Mouse (Mus musculus) liver, embryonic 16.5 days (tissue): ENCODE data around the gene Tgm1. TPM values are rescaled to one million over a fixed set of nuclear protein-coding genes. Genes with fewer than 3 reads are reported as not detected.

Source experiments
- ATAC-seq: fragments of 200-750 bp; cut with Nextera tagmentation; 2 replicates; pipeline ENCODE4 v1.8.0; 2017; ENCODE audit warnings: low read depth, mild to moderate bottlenecking, moderate number of reproducible peaks, moderate library complexity
- H3K27ac ChIP-seq: fragments of 300-500 bp; sonication (generic); 2 replicates; pipeline ENCODE4 v1.5.1; 2014; ENCODE audit warnings: mild to moderate bottlenecking, low read length
- H3K27me3 ChIP-seq: fragments of 300-500 bp; sonication (generic); 2 replicates; pipeline ENCODE4 v1.6.1; 2014; ENCODE audit warnings: low read depth, low read length, mixed read lengths; ENCODE audit not compliant: control insufficient read depth, insufficient read depth
- H3K36me3 ChIP-seq: fragments of 300-500 bp; sonication (generic); 2 replicates; pipeline ENCODE4 v1.6.1; 2014; ENCODE audit warnings: mild to moderate bottlenecking; ENCODE audit not compliant: control insufficient read depth, insufficient read depth
- H3K4me1 ChIP-seq: fragments of 300-500 bp; sonication (generic); 2 replicates; pipeline ENCODE4 v1.6.1; 2014; ENCODE audit warnings: low read depth, low read length, mixed read lengths; ENCODE audit not compliant: control insufficient read depth
- H3K4me2 ChIP-seq: fragments of 300-500 bp; sonication (generic); 2 replicates; pipeline ENCODE4 v1.6.1; 2014; ENCODE audit warnings: low read depth, low read length, mixed read lengths
- H3K4me3 ChIP-seq: fragments of 300-500 bp; sonication (generic); 2 replicates; pipeline ENCODE4 v1.5.1; 2014; ENCODE audit warnings: low read depth, mild to moderate bottlenecking, low read length
- H3K9ac ChIP-seq: fragments of 300-500 bp; sonication (generic); 2 replicates; pipeline ENCODE4 v1.6.1; 2014; ENCODE audit warnings: low read depth, low read length
- H3K9me3 ChIP-seq: fragments of 300-500 bp; sonication (generic); replicated peaks from 2 replicates; pipeline ENCODE4 v1.6.1; 2016; ENCODE audit warnings: low read length; ENCODE audit not compliant: control insufficient read depth
- WGBS: fragments of 180-500 bp; shearing (Covaris S2); extraction: QIAGEN DNeasy Blood & Tissue Kit; methylation state at CpG from one replicate; pipeline ENCODE4 v1.1.7; 2014; ENCODE audit not compliant: insufficient replicate concordance; 5-methylcytosine and 5-hydroxymethylcytosine counted together
- polyA plus RNA-seq: library from polyadenylated mRNA; unstranded; fragments of >200 nt; fragmentation: Nextera tagmentation; extraction: Ambion mirVana; gene quantifications from 2 replicates; pipeline ENCODE4 v1.2.1, GENCODE M21; 2015

Tgm1 gene
- polyA plus RNA-seq, 1 experiment from 2014 or later: 3.1 TPM

GRCm38 (mm10) chr14:55706051-55706600 is 7.6 kb downstream of the Tgm1 start:
- Histone ChIP-seq H3K36me3 (no peaks in the 10 kb centered on the region), H3K9me3 (no peaks in the 10 kb centered on the region), H3K4me1 (peaks cover 7% of the 10 kb centered on the region), H3K4me2 (no peak overlapping the region), H3K9ac (no peak overlapping the region), H3K27ac (no peak overlapping the region), H3K27me3 (no peaks in the 10 kb centered on the region), H3K4me3 (no peak overlapping the region)
- no peak for ATAC-seq
- WGBS: 47% methylated on average over 8 of the region's 8 CpGs

- H3K4me3 ChIP-seq: no peak overlapping the region
- no peaks in the 10 kb centered on the region for H3K36me3 ChIP-seq
- H3K4me2 ChIP-seq: no peak overlapping the region
- WGBS: 69% methylated on average over 6 of the region's 6 CpGs
- H3K9ac ChIP-seq: no peak overlapping the region
- H3K9me3 ChIP-seq: no peaks in the 10 kb centered on the region
- peaks cover 7% of the 10 kb centered on the region for H3K4me1 ChIP-seq
- no peaks in the 10 kb centered on the region for H3K27me3 ChIP-seq
- H3K27ac ChIP-seq: no peak overlapping the region
- no peak for ATAC-seq
Measured at GRCm38 (mm10) chr14:55702761-55703160, 11.0 kb downstream of the Tgm1 start.

GRCm38 (mm10) chr14:55701131-55701530 is 12.6 kb downstream of the Tgm1 start:
- Histone ChIP-seq H3K36me3 (no peaks in the 10 kb centered on the region), H3K4me2 (no peak overlapping the region), H3K9me3 (no peaks in the 10 kb centered on the region), H3K4me1 (no peaks in the 10 kb centered on the region; the same call in 1 of the 2 replicates), H3K27me3 (no peaks in the 10 kb centered on the region), H3K27ac (no peak overlapping the region), H3K9ac (no peak overlapping the region), H3K4me3 (no peak overlapping the region)
- ATAC-seq: no peak
- 59% methylated on average over 9 of the region's 9 CpGs for WGBS

DNA sequence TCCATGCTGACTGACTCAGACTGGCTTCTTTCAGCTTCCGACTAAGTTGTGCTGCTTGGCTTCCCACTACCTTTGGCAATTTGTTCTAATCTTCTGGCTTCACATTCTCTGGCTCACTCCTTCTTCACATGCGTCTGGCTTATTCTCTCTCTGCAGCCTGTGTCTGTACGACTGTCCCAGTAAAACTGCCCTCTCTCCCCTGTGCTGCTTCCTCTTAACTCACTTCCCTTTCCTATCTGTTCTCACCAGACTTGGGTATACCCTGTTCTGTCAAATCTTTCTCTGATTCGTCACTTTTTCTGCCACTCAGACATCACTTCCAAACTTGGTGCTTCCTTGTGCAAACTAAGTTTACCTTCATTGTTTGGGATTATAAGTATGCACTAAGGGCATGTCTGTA is 16.5 kb downstream of the Tgm1 start:
- ATAC-seq: no peak
- Histone ChIP-seq H3K36me3 (no peaks in the 10 kb centered on the region), H3K9ac (no peak overlapping the region), H3K4me1 (no peaks in the 10 kb centered on the region), H3K4me2 (no peak overlapping the region), H3K9me3 (no peaks in the 10 kb centered on the region), H3K27me3 (no peaks in the 10 kb centered on the region), H3K4me3 (no peak overlapping the region), H3K27ac (no peak overlapping the region)
- WGBS: 42% methylated on average over 4 of the region's 4 CpGs

DNA sequence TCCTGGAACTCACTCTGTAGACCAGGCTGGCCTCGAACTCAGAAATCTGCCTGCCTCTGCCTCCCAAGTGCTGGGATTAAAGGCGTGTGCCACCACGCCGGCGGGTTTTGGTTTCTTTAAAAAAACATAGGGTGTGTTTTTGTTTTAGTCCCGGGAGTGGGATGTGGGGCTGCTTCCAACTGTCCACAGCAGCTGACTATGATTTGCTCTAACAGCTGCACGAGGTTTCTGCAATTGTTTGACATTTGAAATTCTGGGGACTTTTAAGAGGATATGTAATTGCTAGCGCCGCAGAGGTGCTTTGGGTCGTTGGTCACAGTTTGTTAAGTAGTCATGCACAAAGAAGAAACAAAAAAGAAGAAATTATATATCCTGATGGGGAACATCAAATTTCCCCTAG is 24.3 kb downstream of the Tgm1 start:
- Histone ChIP-seq H3K9ac (no peak overlapping the region), H3K36me3 (no peaks in the 10 kb centered on the region), H3K27ac (no peak overlapping the region), H3K27me3 (no peaks in the 10 kb centered on the region), H3K4me1 (no peaks in the 10 kb centered on the region), H3K4me3 (no peak overlapping the region), H3K9me3 (no peaks in the 10 kb centered on the region), H3K4me2 (no peak overlapping the region)
- 68% methylated on average over 10 of the region's 10 CpGs for WGBS
- no peak for ATAC-seq

DNA sequence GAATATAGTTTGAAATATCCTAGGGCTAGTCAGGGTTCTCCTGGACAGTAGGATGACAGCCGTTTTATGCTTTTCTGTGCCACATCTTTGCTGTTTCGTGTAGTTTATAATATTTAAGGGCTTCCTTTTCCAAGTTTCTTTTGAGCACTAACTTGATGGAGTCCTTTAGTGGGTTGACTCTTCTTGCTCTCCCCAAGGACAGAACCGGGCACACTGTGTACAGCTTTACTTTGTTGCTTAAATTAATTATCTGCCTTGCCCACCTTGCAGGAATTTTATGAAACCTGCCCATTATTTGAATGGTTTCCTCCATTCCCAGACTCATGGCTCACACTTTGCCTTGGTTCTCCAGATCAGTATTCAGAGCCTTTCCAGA is 31.6 kb downstream of the Tgm1 start:
- Histone ChIP-seq H3K4me1 (peaks cover 13% of the 10 kb centered on the region), H3K9ac (peak overlapping the region; percentile 82), H3K36me3 (peaks cover 30% of the 10 kb centered on the region), H3K27ac (peak overlapping the region; percentile 95), H3K4me2 (peak overlapping the region; percentile 83), H3K27me3 (no peaks in the 10 kb centered on the region), H3K4me3 (peak overlapping the region; percentile 74), H3K9me3 (no peaks in the 10 kb centered on the region)
- no peak for ATAC-seq
- 11% methylated on average over 3 of the region's 3 CpGs for WGBS

DNA sequence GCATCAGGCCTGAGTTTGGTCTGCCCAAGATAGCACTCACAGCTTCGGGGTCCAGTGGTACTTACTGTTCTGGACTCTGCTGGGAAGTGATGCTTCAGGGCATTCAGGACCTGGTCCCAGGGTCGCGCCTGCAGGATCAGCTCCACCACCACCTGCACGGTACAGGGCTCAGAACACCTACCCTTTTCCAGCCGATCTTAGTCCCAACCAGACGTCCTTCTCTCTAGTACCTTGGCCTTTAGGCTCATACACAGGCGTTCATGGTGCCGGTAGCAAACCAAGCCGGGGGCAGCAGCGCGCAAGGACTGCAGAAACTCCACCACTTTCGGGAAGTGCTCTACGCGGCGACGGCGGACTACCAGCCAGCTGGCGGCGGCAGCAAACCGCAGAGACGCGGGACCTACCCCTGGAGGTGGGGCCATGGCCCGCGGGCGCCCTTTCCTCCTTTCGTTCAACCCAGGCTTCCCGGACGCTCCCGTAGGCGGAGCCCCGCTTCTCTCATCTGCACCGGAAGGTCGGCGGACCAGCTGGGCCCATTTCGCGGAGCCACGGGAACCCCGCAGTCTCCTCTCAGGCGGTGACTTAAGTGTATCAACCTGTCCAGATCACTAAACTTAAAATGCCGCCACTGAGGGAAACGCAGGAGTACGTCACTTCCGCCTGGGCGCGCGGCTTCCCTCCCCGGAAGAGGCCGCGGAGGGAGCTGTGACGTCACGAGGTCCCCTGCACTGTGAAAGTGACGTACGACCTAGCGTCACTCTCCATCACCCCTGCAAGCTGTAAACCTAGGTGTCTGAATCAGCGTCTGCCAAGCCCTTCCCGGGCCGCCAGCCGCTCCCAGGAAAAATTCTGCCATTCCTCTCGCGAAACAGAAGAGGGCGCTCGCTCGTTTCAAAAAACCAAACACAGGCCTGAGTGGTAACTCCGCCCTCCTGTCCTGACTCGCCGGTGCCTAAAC is 32.3 kb downstream of the Tgm1 start, which contains the start of gene Tinf2:
Gene Tinf2, minus strand, starts transcription at position 661 of the 958 bp plus-strand sequence.
- Histone ChIP-seq H3K27ac (peak within 1 kb of the TSS; percentile 95), H3K4me3 (peak within 1 kb of the TSS; percentile 74), H3K9me3 (no peaks in the 10 kb centered on the region), H3K36me3 (peaks cover 37% of the 10 kb centered on the region), H3K4me2 (peak within 1 kb of the TSS; percentile 83), H3K9ac (peak within 1 kb of the TSS; percentile 82), H3K4me1 (peaks cover 13% of the 10 kb centered on the region), H3K27me3 (no peaks in the 10 kb centered on the region)
- under 1% methylated on average over 66 of the region's 66 CpGs for WGBS
- peak; percentile 96 for ATAC-seq

GRCm38 (mm10) chr14:55677615-55678014 is 36.1 kb downstream of the Tgm1 start:
- ATAC-seq: no peak
- Histone ChIP-seq H3K27me3 (no peaks in the 10 kb centered on the region), H3K9ac (no peak overlapping the region), H3K9me3 (no peaks in the 10 kb centered on the region), H3K4me2 (no peak overlapping the region), H3K4me1 (peaks cover 18% of the 10 kb centered on the region), H3K4me3 (no peak overlapping the region), H3K27ac (no peak overlapping the region), H3K36me3 (peaks cover 48% of the 10 kb centered on the region)
- WGBS: 73% methylated on average over 4 of the region's 4 CpGs

DNA sequence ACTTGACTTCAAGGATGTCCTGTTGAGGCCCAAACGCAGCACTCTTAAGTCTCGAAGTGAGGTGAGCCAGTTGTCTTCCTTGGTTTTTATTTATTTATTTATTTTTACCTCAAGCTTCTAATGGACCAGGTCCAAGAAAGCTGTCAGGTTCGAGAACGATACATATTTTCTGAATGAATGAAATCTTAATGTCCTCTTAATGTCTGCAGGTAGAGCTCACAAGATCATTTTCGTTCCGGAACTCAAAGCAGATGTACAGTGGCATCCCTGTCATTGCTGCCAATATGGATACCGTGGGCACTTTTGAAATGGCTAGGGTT is 41.0 kb downstream of the Tgm1 start:
- Histone ChIP-seq H3K4me1 (peaks cover 20% of the 10 kb centered on the region), H3K4me3 (peak overlapping the region; percentile 96), H3K4me2 (peak overlapping the region; percentile 86), H3K27ac (peak overlapping the region; percentile 92), H3K9ac (peak overlapping the region; percentile 55), H3K9me3 (no peaks in the 10 kb centered on the region), H3K27me3 (no peaks in the 10 kb centered on the region), H3K36me3 (peaks cover 24% of the 10 kb centered on the region)
- 56% methylated on average over 7 of the region's 7 CpGs for WGBS
- no peak for ATAC-seq
